Mouse (Mus musculus): ENCODE measurements around the gene Spg11.

DNA sequence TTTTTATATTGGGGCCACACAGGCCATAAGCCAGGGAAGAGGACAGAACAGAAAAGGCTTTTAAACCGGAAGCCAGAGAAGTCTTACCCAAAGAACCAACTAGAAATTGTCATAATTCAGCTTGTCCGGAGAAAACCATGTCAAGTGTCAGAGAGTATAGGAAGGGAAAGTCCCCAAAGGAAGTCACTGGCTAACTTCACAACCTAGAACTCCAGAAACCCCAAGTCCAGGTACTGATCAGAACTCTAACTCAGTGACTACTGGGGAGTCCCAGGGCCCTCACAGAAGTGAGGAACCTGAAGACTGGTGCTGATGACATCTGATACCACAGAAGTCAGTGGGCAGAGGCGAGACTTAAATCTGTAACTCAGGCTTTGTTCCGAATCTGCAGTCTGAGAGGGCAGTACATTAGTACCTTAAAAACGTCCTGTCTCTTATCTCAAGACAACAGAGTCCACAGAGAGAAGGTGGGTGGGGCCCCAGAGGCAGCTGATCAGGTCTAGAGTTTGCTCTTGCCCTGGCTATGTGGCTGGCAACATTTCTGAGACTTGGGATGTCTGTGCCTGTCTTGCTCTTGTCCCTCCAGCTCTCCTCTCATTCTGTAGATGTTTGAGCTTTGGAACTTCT, 19.8 kb upstream of the Spg11 start:
- TF ChIP-seq CTCF (IDR thresholded peaks at IDR 0.05; ENCODE audit: extremely low read depth, insufficient read depth, low read length) (no peak), POLR2A (IDR thresholded peaks at IDR 0.05; ENCODE audit: extremely low read depth, insufficient read depth, low read length) (no peak)

Measured in cortical plate, adult 2 months (tissue).